Mouse (Mus musculus) gastrocnemius, postnatal 25 days (tissue): ENCODE measurements around the gene Mtg1. TPM values are rescaled to one million over a fixed set of nuclear protein-coding genes. Genes with fewer than 3 reads are reported as not detected.

ENCODE experiments used
- DNase-seq: peaks from one replicate; pipeline ENCODE4 v3.0.0; 2022
- long read RNA-seq, 2 experiments: library from polyadenylated mRNA; stranded (forward); transcript quantifications; one replicate each; pipeline ENCODE4 v2.0.0; 2021
- total RNA-seq, 2 experiments: library from RNA; stranded (reverse); gene quantifications; 1 replicate in 1 of 2; 2 replicates in 1 of 2; pipeline ENCODE4 v1.2.3; 2021

Mtg1 gene
- 10 to 100 TPM; 21.7 to 24.6 TPM for total RNA-seq
- long read RNA-seq, experiment 1, transcript Mtg1-201 (11 exons, 1,595 nt), result major isoform, 45 of 53 reads
- long read RNA-seq, experiment 1, partial matches to known transcripts, result 2 of 53 reads
- long read RNA-seq, experiment 1, other reads (novel, unspliced or antisense), result 6 of 53 reads
- long read RNA-seq, experiment 2, transcript Mtg1-201 (11 exons, 1,595 nt), result major isoform, 49 of 57 reads
- long read RNA-seq, experiment 2, partial matches to known transcripts, result 0 of 57 reads
- long read RNA-seq, experiment 2, other reads (novel, unspliced or antisense), result 8 of 57 reads

- DNase-seq, result peak; percentile 93
Measured at GRCm38 (mm10) chr7:140137135-140138020, at the start of gene Mtg1. TSS of gene Mtg1 (plus strand) at chr7:140137564.

- no peak for DNase-seq
Measured at GRCm38 (mm10) chr7:140090601-140091000, 46.8 kb upstream of the Mtg1 start.

- no peak for DNase-seq
Measured at GRCm38 (mm10) chr7:140092924-140093528, 44.3 kb upstream of the Mtg1 start, which contains the start of gene Prap1. TSS of gene Prap1 (plus strand) at chr7:140093395.

- DNase-seq, result no peak
Measured at GRCm38 (mm10) chr7:140094954-140095353, 42.4 kb upstream of the Mtg1 start.

- no peak for DNase-seq
Measured at GRCm38 (mm10) chr7:140095556-140095955, 41.8 kb upstream of the Mtg1 start.

GRCm38 (mm10) chr7:140096055-140096454 is 41.3 kb upstream of the Mtg1 start:
- DNase-seq, result no peak

- no peak for DNase-seq
Measured at GRCm38 (mm10) chr7:140098466-140098865, 38.9 kb upstream of the Mtg1 start.

GRCm38 (mm10) chr7:140101498-140101897 is 35.9 kb upstream of the Mtg1 start:
- no peak for DNase-seq

GRCm38 (mm10) chr7:140101993-140102860 is 35.1 kb upstream of the Mtg1 start, which contains the start of gene Fuom:
TSS of gene Fuom (minus strand) at chr7:140102441.
- peak; percentile 87 for DNase-seq

- DNase-seq, result no peak
Measured at GRCm38 (mm10) chr7:140104009-140104408, 33.4 kb upstream of the Mtg1 start.

- DNase-seq, result no peak
Measured at GRCm38 (mm10) chr7:140111943-140112342, 25.4 kb upstream of the Mtg1 start.

- peak; percentile 58 for DNase-seq
Measured at GRCm38 (mm10) chr7:140115583-140116328, 21.6 kb upstream of the Mtg1 start, which contains the start of gene Paox. TSS of gene Paox (plus strand) at chr7:140115799.

- peak; percentile 93 for DNase-seq
Measured at GRCm38 (mm10) chr7:140116329-140117054, 20.9 kb upstream of the Mtg1 start, which contains the start of gene Echs1. TSS of gene Echs1 (minus strand) at chr7:140116476.

- no peak for DNase-seq
Measured at GRCm38 (mm10) chr7:140120484-140120883, 16.9 kb upstream of the Mtg1 start.

- DNase-seq, result no peak
Measured at GRCm38 (mm10) chr7:140121338-140121910, 15.9 kb upstream of the Mtg1 start.

GRCm38 (mm10) chr7:140122765-140123164 is 14.6 kb upstream of the Mtg1 start:
- no peak for DNase-seq

- DNase-seq, result no peak
Measured at GRCm38 (mm10) chr7:140124382-140124781, 13.0 kb upstream of the Mtg1 start.

GRCm38 (mm10) chr7:140125278-140126021 is 11.9 kb upstream of the Mtg1 start:
- DNase-seq, result peak; percentile 95

- DNase-seq, result no peak
Measured at GRCm38 (mm10) chr7:140126022-140126350, 11.4 kb upstream of the Mtg1 start.
